Mouse (Mus musculus) bone marrow, adult 2 months (tissue): Measurements from ENCODE around the gene Vmn1r23. TPM values are rescaled to one million over a fixed set of nuclear protein-coding genes. Genes with fewer than 3 reads are reported as not detected.
"Not testable (repeated sequence)": the region's sequence is repeated elsewhere in the genome, so short reads cannot be mapped to it uniquely, and the experiment has no call there.

Experiments
- H3K27ac ChIP-seq: fragments of 200-500 bp; 2 replicates; pipeline ENCODE4 v1.5.1; 2012; ENCODE audit warnings: low read depth, mild to moderate bottlenecking, control low read depth, inconsistent platforms, low read length; ENCODE audit not compliant: control insufficient read depth, poor library complexity, insufficient read depth
- H3K4me1 ChIP-seq: fragments of 200-500 bp; 2 replicates; pipeline ENCODE4 v1.6.1; 2011; ENCODE audit warnings: low read length; ENCODE audit not compliant: control insufficient read depth, insufficient read depth
- H3K4me3 ChIP-seq: fragments of 200-500 bp; replicated peaks from 2 replicates; pipeline ENCODE3; 2011; ENCODE audit warnings: mild to moderate bottlenecking, low read depth, low read length, control low read depth; ENCODE audit not compliant: control insufficient read depth
- CTCF ChIP-seq: fragments of 200-500 bp; IDR thresholded peaks from 2 replicates; pipeline ENCODE4 v1.5.1; 2011; ENCODE audit warnings: low read length, control low read depth; ENCODE audit not compliant: control insufficient read depth, insufficient read depth
- POLR2A ChIP-seq: fragments of 200-500 bp; IDR thresholded peaks from 2 replicates; pipeline ENCODE4 v1.6.1; 2011; ENCODE audit warnings: low read depth, mild to moderate bottlenecking, control low read depth, low read length, borderline replicate concordance; ENCODE audit not compliant: control insufficient read depth
- WGBS: fragments of 180-500 bp; shearing (Covaris S2); methylation state at CpG from one replicate; pipeline ENCODE4 v1.1.7; 2018; 5-methylcytosine and 5-hydroxymethylcytosine counted together
- polyA plus RNA-seq: library from polyadenylated mRNA; stranded (reverse); fragments of >200 nt; gene quantifications from 2 replicates; pipeline ENCODE4 v1.2.4, GENCODE M21; 2011; ENCODE audit warnings: low replicate concordance; ENCODE audit not compliant: missing spikeins, insufficient read depth, insufficient read length

Vmn1r23 gene
- not detected in 2 replicates for polyA plus RNA-seq

GRCm38 (mm10) chr6:57926738-57927137 lies at the start of gene Vmn1r23:
Gene Vmn1r23 (minus strand): TSS chr6:57926838.
- Histone ChIP-seq H3K27ac (no peak within 1 kb of the TSS), H3K4me3 (no peak within 1 kb of the TSS), H3K4me1 (no peaks in the 10 kb centered on the region)
- WGBS: 80% methylated on average over 1 of the region's 1 CpGs
- TF ChIP-seq POLR2A (no peak), CTCF (no peak)

GRCm38 (mm10) chr6:57961403-57961802 lies 34.8 kb upstream of the Vmn1r23 start, which contains the start of gene Vmn1r24:
Gene Vmn1r24 (minus strand): TSS chr6:57961503.
- H3K4me1 ChIP-seq, H3K27ac ChIP-seq, H3K4me3 ChIP-seq: not testable (repeated sequence)
- 63% methylated on average over 1 of the region's 1 CpGs for WGBS

GRCm38 (mm10) chr6:57907928-57908327 lies 18.7 kb downstream of the Vmn1r23 start, which contains the start of gene Vmn1r22:
Gene Vmn1r22 (minus strand): TSS chr6:57908028.
- TF ChIP-seq POLR2A (no peak), CTCF (no peak)
- Histone ChIP-seq H3K4me3 (no peak within 1 kb of the TSS), H3K4me1 (no peaks in the 10 kb centered on the region), H3K27ac (no peak within 1 kb of the TSS)
- 68% methylated on average over 1 of the region's 1 CpGs for WGBS

Other genes with a start within 250 kb of the Vmn1r23 start
- 2.3 and 4.1 TPM in 2 replicates for gene Pyurf, start 234.8 kb downstream of the Vmn1r23 start, polyA plus RNA-seq
- 6.5 and 12.2 TPM in 2 replicates for gene Lancl2, start 224.3 kb downstream of the Vmn1r23 start, polyA plus RNA-seq
- 53.6 and 71.9 TPM in 2 replicates for gene Vopp1, start 101.7 kb downstream of the Vmn1r23 start, polyA plus RNA-seq
- gene Vmn1r21, start 76.5 kb downstream of the Vmn1r23 start, polyA plus RNA-seq: not detected in 2 replicates
- not detected in 2 replicates for gene Vmn1r22, start 18.8 kb downstream of the Vmn1r23 start, polyA plus RNA-seq
- gene Vmn1r24, start 34.7 kb upstream of the Vmn1r23 start, polyA plus RNA-seq: not detected in 2 replicates
- gene Vmn1r25, start 54.0 kb upstream of the Vmn1r23 start, polyA plus RNA-seq: not detected in 2 replicates
- gene Vmn1r26, start 88.3 kb upstream of the Vmn1r23 start, polyA plus RNA-seq: not detected in 2 replicates